Mouse (Mus musculus): ENCODE measurements at regions not wholly inside any gene's neighbourhood (a gene's known extent, or its start where the extent isn't known, plus 50 kb on each side); places are given as distances from the start of the nearest gene placed in this dataset.

DNA sequence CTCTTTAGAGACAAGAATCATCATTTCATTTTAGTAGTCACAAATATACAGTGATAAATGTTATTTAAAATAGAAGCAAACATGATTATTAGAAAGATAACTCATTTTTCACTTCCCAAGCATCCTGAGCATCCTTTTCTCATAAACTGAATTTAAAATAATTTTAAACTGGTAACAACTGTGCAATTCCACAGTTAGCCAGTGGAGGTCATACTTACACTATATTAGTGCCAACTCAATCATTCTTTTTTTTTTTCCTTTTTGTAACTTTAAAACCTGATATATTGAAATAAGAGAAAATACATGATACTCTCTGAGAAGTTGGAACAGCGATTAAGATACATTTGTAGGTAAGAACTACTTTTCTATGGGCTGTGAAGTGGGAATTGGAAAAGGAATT is 113.2 kb upstream of the Gm17509 start:
- DNase-seq: no peak

DNA sequence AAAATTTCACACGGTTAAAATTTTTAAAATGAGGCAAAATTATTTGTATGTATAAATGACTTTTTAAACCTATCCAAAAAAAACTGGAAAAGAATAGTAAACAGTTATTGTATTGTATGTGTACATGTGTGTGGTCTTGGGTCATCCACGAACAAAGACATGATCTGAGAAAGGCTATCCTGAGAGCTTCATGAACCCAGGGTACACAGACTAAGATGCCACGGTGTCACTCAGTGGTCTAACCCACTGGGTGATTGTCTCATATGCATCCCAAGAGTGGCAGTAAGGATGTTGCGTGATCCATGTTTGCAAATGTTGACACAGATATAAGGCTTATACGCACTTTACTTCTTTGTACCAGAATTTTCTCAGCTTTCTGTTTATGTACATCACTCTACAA is 113.7 kb upstream of the Gm17509 start:
- DNase-seq: no peak

DNA sequence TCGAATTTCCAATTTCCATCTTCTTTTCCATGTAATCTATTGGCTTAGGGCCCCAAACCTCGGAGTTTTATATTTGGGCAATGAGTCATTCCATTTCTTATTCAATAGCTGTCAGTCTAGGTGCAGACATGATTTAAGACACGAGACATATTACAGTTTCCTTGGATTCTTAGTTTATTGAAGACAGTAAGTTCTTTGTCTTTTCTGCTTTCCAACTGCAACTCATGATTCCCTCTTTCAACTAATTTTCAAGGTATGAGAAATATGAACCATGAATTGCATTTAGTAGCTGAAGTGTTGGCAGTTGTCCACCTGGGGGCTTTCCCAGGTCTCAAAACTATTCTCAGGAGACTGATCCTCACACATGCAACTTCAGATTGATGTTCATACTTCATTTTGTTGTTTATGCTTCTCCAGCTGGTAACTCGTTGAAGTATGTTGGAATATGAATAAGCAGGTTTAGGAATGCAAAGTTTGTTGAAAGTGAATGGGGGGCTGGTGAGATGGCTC is 160.3 kb upstream of the Gm17509 start:
- no peak for DNase-seq

DNA sequence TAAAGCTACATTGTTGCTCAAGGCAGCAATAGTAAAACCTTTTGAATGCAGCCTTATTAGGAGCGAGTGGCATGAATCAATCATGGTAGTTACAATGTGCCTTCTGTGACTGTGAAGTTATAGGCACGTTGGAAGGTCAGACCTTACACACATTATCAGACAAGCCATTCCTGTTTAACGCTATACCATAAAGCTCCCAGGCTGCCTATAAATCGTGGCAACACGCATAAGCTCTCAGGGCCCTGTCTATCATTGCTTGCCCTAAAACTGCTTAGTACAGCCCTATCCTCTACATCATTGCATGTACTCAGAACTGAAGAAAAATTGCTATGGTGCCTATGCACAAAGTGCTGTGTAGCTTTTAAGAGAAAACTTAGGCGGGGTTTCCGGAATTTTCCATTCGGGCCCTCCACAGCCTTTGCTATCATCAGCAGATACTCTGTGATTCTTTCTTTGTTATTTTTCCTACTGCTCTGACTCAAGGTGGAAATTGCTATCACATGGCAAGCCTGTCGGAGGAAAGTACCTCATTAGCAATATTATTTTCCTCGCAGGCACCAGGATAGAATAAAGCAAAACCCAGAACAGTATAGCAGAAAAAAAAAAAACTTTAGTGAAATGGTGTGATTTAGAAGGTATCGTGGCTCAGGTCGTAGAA is 162.7 kb upstream of the Gm17509 start:
- DNase-seq: no peak

DNA sequence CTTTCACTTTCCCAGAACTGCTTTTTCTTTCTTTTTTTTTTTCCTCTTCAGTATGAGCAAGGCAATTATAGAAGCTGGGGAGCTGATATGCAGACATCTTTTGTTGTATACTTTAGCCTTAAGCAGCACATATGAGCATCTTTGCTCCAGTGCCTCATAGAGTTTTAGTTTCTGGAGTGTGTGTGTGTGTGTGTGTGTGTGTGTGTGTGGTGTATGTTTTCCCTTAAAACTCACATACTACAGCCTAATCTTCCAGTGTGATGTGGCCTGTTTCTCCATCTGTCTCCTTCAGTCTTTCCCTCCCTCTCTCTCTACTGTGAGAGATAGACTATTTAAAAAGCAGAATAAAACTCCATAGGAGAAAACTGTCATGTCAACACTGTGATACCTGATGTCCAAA is 169.4 kb upstream of the Gm17509 start:
- DNase-seq: no peak

DNA sequence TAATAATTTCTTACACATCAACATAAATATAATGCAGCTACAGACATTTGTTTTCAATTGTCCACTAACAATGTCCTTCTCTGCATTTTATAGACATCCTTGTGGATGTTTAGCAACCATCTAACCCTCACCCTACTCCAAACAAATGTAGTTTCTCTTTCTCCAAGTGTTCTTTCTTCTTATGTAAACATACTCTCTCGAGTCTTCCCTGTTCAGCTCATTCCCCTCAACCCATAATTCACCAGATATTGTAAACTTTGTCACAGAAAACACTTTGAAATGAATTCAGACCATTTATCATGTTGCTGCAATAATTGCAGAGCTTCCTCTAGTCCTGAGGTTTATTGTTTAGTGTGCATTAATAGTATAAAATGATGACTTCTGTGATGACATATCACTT is 172.6 kb upstream of the Gm17509 start:
- DNase-seq: no peak

DNA sequence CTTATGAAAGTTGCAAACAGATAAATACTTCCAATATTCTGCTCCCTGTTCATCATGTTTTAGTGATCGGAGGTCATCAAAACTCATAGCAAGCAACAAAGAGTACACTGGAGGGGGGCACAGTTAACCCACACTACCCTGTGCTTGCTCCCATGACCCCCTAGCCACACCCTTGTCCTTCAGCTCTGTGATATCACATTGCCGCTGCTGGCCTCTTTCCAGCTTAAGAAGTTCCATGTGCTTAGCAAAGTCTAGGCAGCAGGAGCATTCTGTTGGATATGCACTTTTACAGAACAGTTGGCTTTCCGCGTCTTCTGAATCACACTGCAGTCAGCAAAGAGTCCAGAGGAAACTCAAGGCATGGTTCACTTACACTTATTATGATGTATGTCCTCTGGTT is 180.4 kb upstream of the Gm17509 start:
- no peak for DNase-seq

DNA sequence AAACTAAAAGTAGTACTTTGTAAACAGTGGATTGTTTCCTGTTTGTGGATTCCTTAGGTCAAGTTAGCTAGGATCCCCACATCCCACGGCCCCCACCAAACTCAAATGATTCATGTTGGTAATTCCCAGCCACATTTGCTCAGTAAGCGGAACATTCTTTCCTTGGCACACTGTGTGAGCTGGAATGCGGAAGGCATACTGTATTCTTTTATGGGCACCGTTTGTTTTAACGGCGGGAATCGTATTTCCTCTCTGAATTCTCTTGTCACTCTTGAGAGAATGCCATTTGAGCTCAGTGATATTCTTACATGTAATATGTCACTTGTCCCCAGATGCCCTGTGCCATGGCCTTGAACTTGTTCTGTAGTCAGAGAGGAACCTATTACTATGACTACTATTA is 189.1 kb upstream of the Gm17509 start:
- DNase-seq: no peak

DNA sequence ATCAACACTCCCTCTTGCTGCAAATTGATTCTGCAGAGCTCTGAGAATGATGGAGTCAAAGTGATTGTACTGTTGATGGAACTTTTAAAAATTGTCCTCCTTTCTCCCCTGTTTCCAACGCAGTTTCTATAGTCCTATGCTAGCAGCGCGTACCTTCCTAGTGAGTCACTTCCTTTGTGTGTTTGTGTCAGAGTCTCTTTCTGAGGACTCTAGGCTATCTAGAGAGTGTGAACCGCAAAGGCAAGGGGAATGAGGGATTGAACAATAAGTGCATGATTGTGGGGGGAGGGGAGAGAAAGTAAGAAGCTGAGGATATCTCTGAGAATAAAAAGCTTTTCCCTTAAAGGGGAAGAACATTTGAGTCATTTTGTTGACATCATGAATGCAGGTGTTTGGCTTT is 188.5 kb upstream of the Hcn1 start:
- no peak for DNase-seq

DNA sequence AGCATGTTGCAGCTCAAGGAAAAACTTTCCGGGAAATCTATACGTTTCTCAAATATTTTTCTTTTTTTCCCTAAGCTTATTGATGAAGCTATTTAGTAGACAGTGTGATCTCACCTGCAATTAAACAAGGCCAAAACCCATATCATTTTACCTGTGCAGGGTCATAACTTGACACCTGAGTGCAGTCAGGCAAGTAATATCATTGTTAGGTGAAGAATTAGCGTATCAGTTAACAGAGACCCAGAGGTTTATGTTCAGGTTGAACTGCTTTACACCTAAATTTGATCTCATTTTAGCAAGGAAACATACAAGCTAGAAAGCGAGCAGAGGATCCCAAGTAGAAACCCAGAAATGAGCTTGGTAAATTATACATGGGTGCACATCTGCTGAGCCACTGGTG is 178.6 kb upstream of the Hcn1 start:
- DNase-seq: no peak

DNA sequence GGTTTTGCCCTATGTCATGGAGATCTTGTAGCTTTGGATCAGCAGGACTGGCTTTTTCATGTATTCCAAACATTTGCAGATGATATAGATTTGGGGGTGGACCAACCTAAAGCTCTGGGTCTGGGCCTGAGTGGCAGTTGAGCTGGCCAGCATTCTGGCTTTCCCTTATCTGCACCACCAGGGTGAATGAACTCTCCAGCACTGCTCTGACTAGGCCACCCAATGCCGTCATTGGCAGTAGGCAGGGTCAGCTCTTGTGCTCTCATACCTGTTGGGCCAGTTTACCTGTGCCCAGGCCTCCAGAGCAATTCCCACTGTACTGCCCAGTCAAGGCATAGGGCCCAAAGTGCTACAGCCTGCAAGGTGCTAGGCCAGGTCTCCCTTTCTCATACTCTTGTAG is 177.1 kb upstream of the Hcn1 start:
- no peak for DNase-seq

DNA sequence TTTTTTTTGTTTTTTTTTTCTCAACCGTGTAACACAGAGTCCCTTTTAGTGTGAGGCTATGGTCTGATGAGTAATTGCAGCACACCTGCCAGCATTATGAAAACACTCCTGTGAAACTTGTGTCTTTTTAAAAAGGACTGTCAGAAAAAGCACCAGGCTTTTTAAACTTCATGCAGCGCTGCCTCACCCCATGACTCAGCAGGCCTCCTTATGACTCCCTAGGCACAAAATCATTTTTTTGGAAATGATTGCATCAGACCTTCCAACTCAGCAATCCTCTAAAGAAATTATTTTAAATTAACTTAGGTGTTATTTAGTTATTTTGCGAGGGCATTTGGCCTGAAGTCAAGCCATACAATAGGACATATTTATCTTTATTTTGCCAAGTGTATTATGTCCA is 134.7 kb upstream of the Hcn1 start:
- DNase-seq: no peak

DNA sequence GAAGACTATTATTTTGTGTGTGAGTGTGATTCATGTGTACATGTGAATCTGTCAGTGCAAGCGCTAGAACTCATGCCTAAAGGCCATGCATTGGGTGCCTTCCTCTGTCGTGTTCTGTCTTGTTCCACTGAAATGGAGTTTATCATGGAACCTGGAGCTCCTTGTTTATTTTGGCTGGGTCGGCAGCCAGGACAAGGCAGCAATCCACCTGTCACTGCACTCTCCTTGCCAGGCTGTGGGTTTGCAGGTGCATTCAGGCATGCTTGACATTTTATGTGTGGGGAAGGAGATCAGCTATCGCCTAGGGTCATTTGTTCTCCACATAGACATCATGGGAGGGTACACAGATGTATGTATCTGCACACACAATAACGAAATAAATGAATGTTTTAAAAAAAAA is 129.4 kb upstream of the Hcn1 start:
- no peak for DNase-seq

DNA sequence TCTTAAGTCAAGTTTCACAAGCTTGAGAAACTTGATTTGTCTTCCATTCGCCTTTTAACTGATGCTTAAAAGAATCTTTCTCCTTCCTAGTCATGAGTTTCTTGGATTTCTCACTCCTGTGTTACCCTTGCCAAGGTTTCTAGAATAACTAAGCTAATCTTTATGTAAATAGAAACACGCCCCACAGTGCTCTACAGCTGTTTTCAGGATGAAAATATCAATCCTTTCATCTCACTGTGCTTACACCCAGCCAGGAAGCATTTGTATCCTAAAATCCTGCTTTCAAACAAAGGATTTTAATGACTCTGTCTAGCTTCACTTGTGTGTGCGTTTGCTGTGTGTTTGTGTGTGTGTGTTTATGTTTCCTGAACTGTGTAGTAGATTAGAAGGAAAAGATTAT is 119.5 kb upstream of the Hcn1 start:
- no peak for DNase-seq

DNA sequence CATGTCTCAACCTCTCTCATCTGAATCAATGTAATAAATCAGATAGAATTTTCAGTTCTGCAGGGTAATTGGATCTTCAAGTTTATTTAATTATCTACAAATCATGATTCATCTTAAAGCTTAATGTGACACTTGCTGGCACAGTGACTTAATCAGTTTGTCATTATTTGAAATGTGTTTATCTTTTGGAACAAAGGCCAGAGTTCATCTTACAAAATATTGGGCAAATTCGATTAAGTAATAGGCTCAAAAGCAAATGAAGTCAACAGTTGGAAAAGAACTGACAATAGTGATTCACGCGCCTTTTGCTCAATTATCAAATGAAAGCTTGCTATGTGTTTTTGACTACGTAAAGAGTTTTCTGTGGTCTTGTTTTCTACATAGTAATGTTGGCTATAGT is 93.4 kb upstream of the Hcn1 start:
- no peak for DNase-seq

DNA sequence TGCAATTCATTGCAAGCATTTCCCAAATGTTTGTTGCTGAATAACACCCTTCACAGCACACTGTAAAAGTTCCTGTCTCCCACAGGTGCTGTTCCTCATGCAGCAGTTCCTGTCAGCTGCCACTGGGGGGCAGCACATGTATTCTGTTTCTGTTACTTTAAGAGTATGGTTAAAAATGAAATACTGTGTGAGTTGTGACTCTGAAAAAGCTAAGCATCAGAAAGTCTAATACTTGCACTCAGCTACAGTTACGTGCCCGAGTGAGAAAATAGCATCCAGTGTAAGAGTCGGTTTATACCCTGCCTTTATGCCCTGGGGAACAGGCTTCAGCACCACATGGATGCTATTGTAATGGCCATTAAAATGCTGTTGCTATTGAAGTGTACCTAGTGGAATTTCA is 52.0 kb upstream of the Hcn1 start:
- DNase-seq: peak; percentile 35
